Mouse (Mus musculus) adrenal gland, adult 10 weeks (tissue): ENCODE data around the gene Eea1. TPM values are rescaled to one million over a fixed set of nuclear protein-coding genes. Genes with fewer than 3 reads are reported as not detected.

Experiments used
- polyA plus RNA-seq: library from polyadenylated mRNA; stranded (reverse); fragments of 350-450 nt; fragmentation: Illumina TruSeq; extraction: RNeasy Lipid Tissue Mini Kit (QIAGEN cat#74804); gene quantifications from one replicate; pipeline ENCODE4 v1.2.3, GENCODE M21; 2014; ENCODE audit warnings: low read depth, low replicate concordance

Gene Eea1
- polyA plus RNA-seq: 85.3 TPM

DNA sequence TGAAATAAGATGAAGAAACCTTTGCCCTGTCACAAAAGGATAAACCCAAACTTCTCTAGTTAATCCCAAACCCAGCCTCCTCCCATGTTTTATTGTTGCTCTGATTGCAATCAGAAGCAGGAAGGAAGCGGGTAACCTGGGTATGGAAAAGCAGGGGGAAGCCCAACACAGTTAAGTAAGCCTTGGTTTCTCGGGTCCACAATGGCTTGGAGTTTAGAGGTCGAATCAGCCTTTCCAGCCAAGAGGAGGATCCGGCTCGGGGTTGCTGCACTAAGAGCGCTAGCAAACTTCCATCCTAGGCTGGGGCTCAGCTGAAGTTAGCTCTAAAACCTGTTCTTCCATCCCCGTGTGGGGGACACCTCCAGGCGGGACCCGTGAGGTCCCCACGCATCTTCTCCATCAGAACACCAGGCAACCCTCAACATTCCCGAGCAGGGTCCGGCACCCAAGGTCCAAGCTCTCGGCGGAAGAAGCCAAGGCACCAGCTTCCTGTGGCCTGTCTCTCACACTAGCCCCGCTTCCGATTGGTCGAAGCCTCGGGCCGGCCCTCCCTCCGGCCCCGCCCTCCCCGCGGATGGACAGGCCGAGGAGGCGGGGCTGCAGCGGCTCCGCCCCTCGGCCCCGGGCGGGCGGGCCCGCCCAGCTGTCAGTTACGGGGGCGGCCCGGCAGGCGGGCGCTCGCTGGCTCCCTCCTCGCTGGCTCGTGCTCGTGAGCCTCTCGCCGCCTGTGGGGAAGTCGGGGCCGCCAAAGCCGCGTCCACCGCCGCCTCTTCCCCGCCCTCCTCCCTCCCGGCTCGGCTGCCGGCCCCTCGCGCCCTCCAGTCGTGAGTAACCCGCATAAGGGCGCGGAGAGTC, at the start of gene Eea1:
Eea1 (plus strand) TSS at position 605 of the 855 bp plus-strand sequence.

Other genes starting within 250 kb of the Eea1 start
- not detected for gene Gm33543, start 97.7 kb upstream of the Eea1 start, polyA plus RNA-seq
- not detected for gene Gm5426, start 196.0 kb downstream of the Eea1 start, polyA plus RNA-seq